Mouse (Mus musculus) embryonic facial prominence, embryonic 15.5 days (tissue): Measurements from ENCODE around the gene Pelp1. TPM values are rescaled to one million over a fixed set of nuclear protein-coding genes. Genes with fewer than 3 reads are reported as not detected.

Experiments
- ATAC-seq: fragments of 200-750 bp; cut with Nextera tagmentation; 2 replicates; pipeline ENCODE4 v1.8.0; 2017; ENCODE audit warnings: low read depth, moderate TSS enrichment; ENCODE audit not compliant: insufficient number of reproducible peaks, low FRiP score, low TSS enrichment
- H3K27ac ChIP-seq: fragments of 300-500 bp; sonication (generic); replicated peaks from 2 replicates; pipeline ENCODE4 v1.5.1; 2015; ENCODE audit warnings: mild to moderate bottlenecking, inconsistent platforms
- H3K27me3 ChIP-seq: fragments of 300-500 bp; sonication (generic); 2 replicates; pipeline ENCODE4 v1.6.1; 2015; ENCODE audit warnings: inconsistent platforms
- H3K36me3 ChIP-seq: fragments of 300-500 bp; sonication (generic); 2 replicates; pipeline ENCODE4 v1.6.1; 2015; ENCODE audit warnings: mild to moderate bottlenecking, inconsistent platforms
- H3K4me1 ChIP-seq: fragments of 300-500 bp; sonication (generic); 2 replicates; pipeline ENCODE4 v1.6.1; 2015; ENCODE audit warnings: inconsistent platforms
- H3K4me2 ChIP-seq: fragments of 300-500 bp; sonication (generic); replicated peaks from 2 replicates; pipeline ENCODE4 v1.6.1; 2015; ENCODE audit warnings: mild to moderate bottlenecking, inconsistent platforms
- H3K4me3 ChIP-seq: fragments of 300-500 bp; sonication (generic); replicated peaks from 2 replicates; pipeline ENCODE4 v1.5.1; 2015; ENCODE audit warnings: mild to moderate bottlenecking, inconsistent platforms
- H3K9ac ChIP-seq: fragments of 300-500 bp; sonication (generic); 2 replicates; pipeline ENCODE4 v1.6.1; 2015; ENCODE audit warnings: inconsistent platforms
- H3K9me3 ChIP-seq: fragments of 300-500 bp; sonication (generic); replicated peaks from 2 replicates; pipeline ENCODE4 v1.6.1; 2016; ENCODE audit warnings: inconsistent platforms
- WGBS: fragments of 180-500 bp; shearing (Covaris S2); methylation state at CpG from one replicate; pipeline ENCODE4 v1.1.7; 2015; 5-methylcytosine and 5-hydroxymethylcytosine counted together
- polyA plus RNA-seq: library from polyadenylated mRNA; unstranded; fragments of >200 nt; fragmentation: Nextera tagmentation; extraction: Ambion mirVana; gene quantifications from 2 replicates; pipeline ENCODE4 v1.2.1, GENCODE M21; 2015

The Pelp1 gene
- polyA plus RNA-seq = 33.6 and 35.0 TPM in 2 replicates

GRCm38 (mm10) chr11:70409594-70410296 lies at the start of gene Pelp1:
Gene Pelp1, minus strand, starts transcription at chr11:70410031.
- peak within 1 kb of the TSS; percentile 79 for H3K27ac ChIP-seq
- H3K4me2 ChIP-seq = peak within 1 kb of the TSS; percentile 71
- peak; percentile 97 for ATAC-seq
- H3K4me1 ChIP-seq = peaks cover 27% of the 10 kb centered on the region
- H3K9ac ChIP-seq = peak within 1 kb of the TSS; percentile 90
- H3K4me3 ChIP-seq = peak within 1 kb of the TSS; percentile 92
- whole genome bisulfite sequencing = under 1% methylated on average over 59 of the region's 59 CpGs
- peaks cover 2% of the 10 kb centered on the region; the same call in 1 of the 2 replicates for H3K36me3 ChIP-seq
- H3K9me3 ChIP-seq = no peaks in the 10 kb centered on the region
- H3K27me3 ChIP-seq = no peaks in the 10 kb centered on the region

GRCm38 (mm10) chr11:70458688-70459600 lies 49.1 kb upstream of the Pelp1 start, which contains the start of gene Zmynd15:
Gene Zmynd15, plus strand, starts transcription at chr11:70459433.
- WGBS = 13% methylated on average over 32 of the region's 32 CpGs
- no peak for ATAC-seq
- Histone ChIP-seq H3K4me1 (peaks cover 16% of the 10 kb centered on the region; the same call in 1 of the 2 replicates), H3K4me2 (peak within 1 kb of the TSS; percentile 89), H3K9ac (peak within 1 kb of the TSS; percentile 47), H3K4me3 (peak within 1 kb of the TSS; percentile 56), H3K27me3 (peaks cover 22% of the 10 kb centered on the region), H3K36me3 (peaks cover 5% of the 10 kb centered on the region; the same call in 1 of the 2 replicates), H3K27ac (no peak within 1 kb of the TSS), H3K9me3 (no peaks in the 10 kb centered on the region)

- H3K27ac ChIP-seq = no peak overlapping the region
- no peak overlapping the region for H3K9ac ChIP-seq
- peak overlapping the region; percentile 67; the same call in 1 of the 2 replicates for H3K4me2 ChIP-seq
- ATAC-seq = no peak
- 84% methylated on average over 9 of the region's 9 CpGs for WGBS
- no peaks in the 10 kb centered on the region for H3K9me3 ChIP-seq
- peaks cover 10% of the 10 kb centered on the region for H3K36me3 ChIP-seq
- peaks cover under 1% of the 10 kb centered on the region for H3K27me3 ChIP-seq
- peaks cover 12% of the 10 kb centered on the region for H3K4me1 ChIP-seq
- H3K4me3 ChIP-seq = no peak overlapping the region
Measured at GRCm38 (mm10) chr11:70453261-70454044, 43.6 kb upstream of the Pelp1 start.

- ATAC-seq = peak; percentile 97
Measured at GRCm38 (mm10) chr11:70451797-70452498, 42.1 kb upstream of the Pelp1 start, which contains the start of gene Med11. Gene Med11, plus strand, starts transcription at chr11:70451919.

GRCm38 (mm10) chr11:70450926-70451325 lies 41.1 kb upstream of the Pelp1 start:
- no peaks in the 10 kb centered on the region for H3K9me3 ChIP-seq
- no peaks in the 10 kb centered on the region for H3K27me3 ChIP-seq
- peak overlapping the region; percentile 67; the same call in 1 of the 2 replicates for H3K4me2 ChIP-seq
- H3K27ac ChIP-seq = 0 out of 2 replicates have a peak overlapping the region, but pooled peaks have one; percentile 22
- H3K4me1 ChIP-seq = peaks cover 12% of the 10 kb centered on the region
- 83% methylated on average over 2 of the region's 2 CpGs for WGBS
- 0 out of 2 replicates have a peak overlapping the region, but pooled peaks have one; percentile 81 for H3K4me3 ChIP-seq
- peaks cover 10% of the 10 kb centered on the region; the same call in 1 of the 2 replicates for H3K36me3 ChIP-seq
- H3K9ac ChIP-seq = no peak overlapping the region
- no peak for ATAC-seq

More at GRCm38 (mm10) chr11:70451797-70452498, 42.1 kb upstream of the Pelp1 start, which contains the start of gene Med11:
- Histone ChIP-seq H3K9ac (peak within 1 kb of the TSS; percentile 85), H3K4me1 (peaks cover 12% of the 10 kb centered on the region), H3K36me3 (peaks cover 10% of the 10 kb centered on the region), H3K9me3 (no peaks in the 10 kb centered on the region), H3K27ac (peak within 1 kb of the TSS; percentile 99), H3K4me2 (peak within 1 kb of the TSS; percentile 67), H3K27me3 (no peaks in the 10 kb centered on the region), H3K4me3 (peak within 1 kb of the TSS; percentile 81)
- WGBS = under 1% methylated on average over 46 of the region's 46 CpGs

- 0 out of 2 replicates have a peak, but pooled peaks cover 4% of the 10 kb centered on the region for H3K4me1 ChIP-seq
- H3K36me3 ChIP-seq = no peaks in the 10 kb centered on the region; the same call in 1 of the 2 replicates
- no peaks in the 10 kb centered on the region for H3K27me3 ChIP-seq
- H3K9me3 ChIP-seq = no peaks in the 10 kb centered on the region
- H3K27ac ChIP-seq = no peak overlapping the region
- no peak overlapping the region for H3K4me3 ChIP-seq
- ATAC-seq = no peak
- WGBS = 91% methylated on average over 1 of the region's 1 CpGs
- H3K4me2 ChIP-seq = no peak overlapping the region
- H3K9ac ChIP-seq = no peak overlapping the region
Measured at GRCm38 (mm10) chr11:70447373-70447772, 37.5 kb upstream of the Pelp1 start.

GRCm38 (mm10) chr11:70446756-70447155 lies 36.9 kb upstream of the Pelp1 start:
- 0 out of 2 replicates have a peak, but pooled peaks cover 4% of the 10 kb centered on the region for H3K4me1 ChIP-seq
- no peak for ATAC-seq
- H3K36me3 ChIP-seq = no peaks in the 10 kb centered on the region; the same call in 1 of the 2 replicates
- H3K9ac ChIP-seq = no peak overlapping the region
- H3K9me3 ChIP-seq = no peaks in the 10 kb centered on the region
- no peak overlapping the region for H3K27ac ChIP-seq
- no peak overlapping the region for H3K4me2 ChIP-seq
- 38% methylated on average over 3 of the region's 3 CpGs for WGBS
- no peak overlapping the region for H3K4me3 ChIP-seq
- H3K27me3 ChIP-seq = no peaks in the 10 kb centered on the region

- Histone ChIP-seq H3K27ac (no peak overlapping the region), H3K4me1 (no peaks in the 10 kb centered on the region), H3K4me3 (no peak overlapping the region), H3K27me3 (no peaks in the 10 kb centered on the region), H3K4me2 (no peak overlapping the region), H3K9ac (no peak overlapping the region), H3K9me3 (no peaks in the 10 kb centered on the region), H3K36me3 (peaks cover 15% of the 10 kb centered on the region)
- 78% methylated on average over 6 of the region's 6 CpGs for WGBS
- no peak for ATAC-seq
Measured at GRCm38 (mm10) chr11:70444667-70445066, 34.8 kb upstream of the Pelp1 start.

- Histone ChIP-seq H3K4me2 (no peak overlapping the region), H3K9me3 (no peaks in the 10 kb centered on the region), H3K4me1 (no peaks in the 10 kb centered on the region), H3K27ac (no peak overlapping the region), H3K4me3 (no peak overlapping the region), H3K36me3 (peaks cover 22% of the 10 kb centered on the region), H3K27me3 (no peaks in the 10 kb centered on the region), H3K9ac (no peak overlapping the region)
- no peak for ATAC-seq
- 85% methylated on average over 3 of the region's 3 CpGs for WGBS
Measured at GRCm38 (mm10) chr11:70443964-70444363, 34.1 kb upstream of the Pelp1 start.

GRCm38 (mm10) chr11:70441882-70442281 lies 32.1 kb upstream of the Pelp1 start:
- ATAC-seq = no peak
- Histone ChIP-seq H3K27ac (no peak overlapping the region), H3K9ac (no peak overlapping the region), H3K27me3 (no peaks in the 10 kb centered on the region), H3K36me3 (peaks cover 40% of the 10 kb centered on the region), H3K4me3 (no peak overlapping the region), H3K4me2 (no peak overlapping the region), H3K4me1 (no peaks in the 10 kb centered on the region), H3K9me3 (no peaks in the 10 kb centered on the region)
- 86% methylated on average over 7 of the region's 7 CpGs for WGBS
